Mouse (Mus musculus): Measurements from ENCODE around the gene Armc9. TPM values are rescaled to one million over a fixed set of nuclear protein-coding genes. Genes with fewer than 3 reads are reported as not detected.

The Armc9 gene
- 4.7 TPM for polyA plus RNA-seq (2015; fragmentation: Illumina TruSeq; extraction: RNeasy Lipid Tissue Mini Kit (QIAGEN cat#74804); ENCODE audit: insufficient read depth, low replicate concordance)

DNA sequence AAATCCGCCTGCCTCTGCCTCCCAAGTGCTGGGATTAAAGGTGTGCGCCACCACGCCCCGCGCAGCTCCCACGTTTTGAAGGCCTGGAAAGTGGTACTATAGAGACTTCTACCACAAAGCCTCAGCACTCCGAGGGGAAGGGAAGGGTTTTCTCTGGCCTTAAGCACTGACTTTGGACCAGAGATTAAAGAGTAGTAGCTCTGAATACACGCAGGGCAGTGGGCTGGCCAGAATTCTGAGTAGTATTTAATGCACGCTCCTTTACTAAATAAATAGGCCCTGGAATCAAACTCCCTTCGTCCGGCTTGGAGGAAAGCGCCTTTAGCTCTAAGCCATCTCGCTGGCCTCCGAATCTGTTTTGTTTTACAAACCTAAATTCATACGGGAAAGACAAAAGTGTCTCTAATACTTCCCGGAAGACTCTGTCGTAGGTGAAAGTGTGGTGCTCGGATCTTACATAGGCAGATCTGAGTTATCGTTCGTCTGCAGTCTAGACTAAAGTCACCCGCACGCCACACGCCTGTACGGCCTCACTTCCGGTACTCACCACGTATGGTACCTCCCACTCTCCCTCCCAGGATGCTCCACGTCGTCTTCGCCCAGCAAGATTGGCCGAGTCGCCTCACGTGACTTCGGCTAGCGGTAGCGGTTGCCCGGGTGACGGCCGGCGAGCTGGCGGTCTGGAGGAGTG is at the start of gene Armc9:
Gene Armc9, plus strand, starts transcription at position 648 of the 691 bp plus-strand sequence.

DNA sequence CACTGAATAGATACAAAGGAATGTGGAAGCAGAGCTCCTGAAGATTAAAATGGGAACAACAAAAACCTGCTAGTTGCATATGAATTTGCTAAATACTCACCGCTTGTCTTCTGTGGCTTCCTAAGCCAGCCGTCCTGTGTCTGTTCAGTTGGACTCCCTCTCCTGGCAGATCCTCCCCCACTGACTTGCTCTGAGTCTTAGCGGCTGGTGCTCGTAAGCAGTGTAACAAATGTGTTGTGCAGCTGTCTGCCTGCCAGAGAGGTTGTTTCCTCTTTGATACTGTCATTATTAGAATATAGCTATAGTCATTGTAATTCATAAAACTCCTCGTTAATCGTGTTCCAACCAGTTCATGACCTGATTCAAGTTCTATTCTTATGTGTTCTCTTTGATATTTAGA is 42.8 kb upstream of the Armc9 start, which contains the start of gene Htr2b:
Gene Htr2b, minus strand, starts transcription at position 192 of the 400 bp plus-strand sequence.

GRCm38 (mm10) chr1:86133337-86133736 is 21.2 kb upstream of the Armc9 start, which contains the start of gene Gm21972:
Gm21972 (plus strand) TSS chr1:86133637.

GRCm38 (mm10) chr1:86302532-86302931 is 148.0 kb downstream of the Armc9 start, which contains the start of gene B3gnt7:
B3gnt7 (plus strand) TSS chr1:86302832.

Other genes starting within 250 kb of the Armc9 start
- 0.17 TPM for gene 4933407L21Rik, start 226.3 kb upstream of the Armc9 start, polyA plus RNA-seq (2015; fragmentation: Illumina TruSeq; extraction: RNeasy Lipid Tissue Mini Kit (QIAGEN cat#74804); ENCODE audit: insufficient read depth, low replicate concordance)
- 7.1 TPM for gene Gpr55, start 193.8 kb upstream of the Armc9 start, polyA plus RNA-seq (2015; fragmentation: Illumina TruSeq; extraction: RNeasy Lipid Tissue Mini Kit (QIAGEN cat#74804); ENCODE audit: insufficient read depth, low replicate concordance)
- not detected for gene Spata3, start 138.0 kb upstream of the Armc9 start, polyA plus RNA-seq (2015; fragmentation: Illumina TruSeq; extraction: RNeasy Lipid Tissue Mini Kit (QIAGEN cat#74804); ENCODE audit: insufficient read depth, low replicate concordance)
- not detected for gene 2810459M11Rik, start 108.9 kb upstream of the Armc9 start, polyA plus RNA-seq (2015; fragmentation: Illumina TruSeq; extraction: RNeasy Lipid Tissue Mini Kit (QIAGEN cat#74804); ENCODE audit: insufficient read depth, low replicate concordance)
- 79.4 TPM for gene Psmd1, start 90.4 kb upstream of the Armc9 start, polyA plus RNA-seq (2015; fragmentation: Illumina TruSeq; extraction: RNeasy Lipid Tissue Mini Kit (QIAGEN cat#74804); ENCODE audit: insufficient read depth, low replicate concordance)
- gene Htr2b, start 42.8 kb upstream of the Armc9 start, polyA plus RNA-seq (2015; fragmentation: Illumina TruSeq; extraction: RNeasy Lipid Tissue Mini Kit (QIAGEN cat#74804); ENCODE audit: insufficient read depth, low replicate concordance), result not detected
- gene Gm21972, start 21.1 kb upstream of the Armc9 start, polyA plus RNA-seq (2015; fragmentation: Illumina TruSeq; extraction: RNeasy Lipid Tissue Mini Kit (QIAGEN cat#74804); ENCODE audit: insufficient read depth, low replicate concordance), result not detected
- 1.4 TPM for gene B3gnt7, start 148.1 kb downstream of the Armc9 start, polyA plus RNA-seq (2015; fragmentation: Illumina TruSeq; extraction: RNeasy Lipid Tissue Mini Kit (QIAGEN cat#74804); ENCODE audit: insufficient read depth, low replicate concordance)
- gene Ncl, start 204.6 kb downstream of the Armc9 start, polyA plus RNA-seq (2015; fragmentation: Illumina TruSeq; extraction: RNeasy Lipid Tissue Mini Kit (QIAGEN cat#74804); ENCODE audit: insufficient read depth, low replicate concordance), result 449 TPM

Data from spleen, adult 10 weeks (tissue).